Mouse (Mus musculus) monocyte, adult 5-6 weeks (primary cell): Measurements from ENCODE around the gene Kyat3. TPM values are rescaled to one million over a fixed set of nuclear protein-coding genes. Genes with fewer than 3 reads are reported as not detected.

Source experiments
- ATAC-seq: fragments of 153-309, 156-312 bp; replicated peaks from 2 replicates; pipeline ENCODE4 v1.8.0; 2017; ENCODE audit warnings: mild to moderate bottlenecking; ENCODE audit not compliant: low TSS enrichment, insufficient number of reproducible peaks, severe bottlenecking, poor library complexity, low FRiP score
- total RNA-seq: library from RNA; stranded (forward); fragments of 200-1000, 200-491, 200-594 nt; gene quantifications from 3 replicates; pipeline ENCODE4 v1.2.3, GENCODE M21; 2017

The Kyat3 gene
- total RNA-seq, 1 experiment from 2014 or later = 1.1 TPM

GRCm38 (mm10) chr3:142743973-142744898 is 43.4 kb downstream of the Kyat3 start:
- peak; percentile 73; the same call in 1 of the 2 replicates for ATAC-seq

- ATAC-seq = no peak
Observed at GRCm38 (mm10) chr3:142745076-142745475, 44.2 kb downstream of the Kyat3 start.

- no peak for ATAC-seq
Observed at GRCm38 (mm10) chr3:142747673-142748072, 46.8 kb downstream of the Kyat3 start.

- ATAC-seq = no peak
Observed at GRCm38 (mm10) chr3:142749131-142749530, 48.3 kb downstream of the Kyat3 start.

GRCm38 (mm10) chr3:142755132-142755867 is 54.4 kb downstream of the Kyat3 start:
- ATAC-seq = no peak

- no peak for ATAC-seq
Observed at GRCm38 (mm10) chr3:142757841-142758240, 57.0 kb downstream of the Kyat3 start.

GRCm38 (mm10) chr3:142758593-142758992 is 57.7 kb downstream of the Kyat3 start:
- no peak for ATAC-seq

- ATAC-seq = no peak
Observed at GRCm38 (mm10) chr3:142760356-142760755, 59.5 kb downstream of the Kyat3 start.

- peak; percentile 81 for ATAC-seq
Observed at GRCm38 (mm10) chr3:142764995-142765777, 64.3 kb downstream of the Kyat3 start, which contains the start of gene Gtf2b. Gtf2b (plus strand) TSS chr3:142765045.

GRCm38 (mm10) chr3:142765778-142766165 is 64.9 kb downstream of the Kyat3 start:
- no peak for ATAC-seq

GRCm38 (mm10) chr3:142768498-142768897 is 67.6 kb downstream of the Kyat3 start:
- ATAC-seq = no peak

- ATAC-seq = no peak
Observed at GRCm38 (mm10) chr3:142770518-142770917, 69.7 kb downstream of the Kyat3 start.

- ATAC-seq = no peak
Observed at GRCm38 (mm10) chr3:142773538-142774191, 72.8 kb downstream of the Kyat3 start.

GRCm38 (mm10) chr3:142777227-142777626 is 76.4 kb downstream of the Kyat3 start:
- ATAC-seq = no peak

GRCm38 (mm10) chr3:142786423-142787072 is 85.7 kb downstream of the Kyat3 start:
- ATAC-seq = no peak

- ATAC-seq = peak; percentile 53; the same call in 1 of the 2 replicates
Observed at GRCm38 (mm10) chr3:142795587-142795986, 94.7 kb downstream of the Kyat3 start.
